Mouse (Mus musculus) heart, embryonic 16.5 days (tissue): ENCODE data around the gene Abcg1. TPM values are rescaled to one million over a fixed set of nuclear protein-coding genes. Genes with fewer than 3 reads are reported as not detected.

ENCODE experiments used
- ATAC-seq: fragments of 200-750 bp; cut with Nextera tagmentation; replicated peaks from 2 replicates; pipeline ENCODE4 v1.8.0; 2017; ENCODE audit warnings: moderate number of reproducible peaks; ENCODE audit not compliant: insufficient read depth, low FRiP score; ENCODE audit errors: extremely low read depth
- H3K27ac ChIP-seq: fragments of 300-500 bp; sonication (generic); 2 replicates; pipeline ENCODE4 v1.5.1; 2014; ENCODE audit warnings: mild to moderate bottlenecking, low read length, control low read depth, moderate library complexity
- H3K27me3 ChIP-seq: fragments of 300-500 bp; sonication (generic); 2 replicates; pipeline ENCODE4 v1.6.1; 2014; ENCODE audit warnings: low read length, mixed read lengths; ENCODE audit not compliant: control insufficient read depth, insufficient read depth
- H3K36me3 ChIP-seq: fragments of 300-500 bp; sonication (generic); 2 replicates; pipeline ENCODE4 v1.6.1; 2014; ENCODE audit not compliant: control insufficient read depth, insufficient read depth
- H3K4me1 ChIP-seq: fragments of 300-500 bp; sonication (generic); 2 replicates; pipeline ENCODE4 v1.6.1; 2014; ENCODE audit warnings: low read length, mixed read lengths; ENCODE audit not compliant: control insufficient read depth, insufficient read depth
- H3K4me2 ChIP-seq: fragments of 300-500 bp; sonication (generic); 2 replicates; pipeline ENCODE4 v1.6.1; 2014; ENCODE audit warnings: low read depth, mild to moderate bottlenecking, control low read depth, low read length
- H3K4me3 ChIP-seq: fragments of 300-500 bp; sonication (generic); 2 replicates; pipeline ENCODE4 v1.5.1; 2014; ENCODE audit warnings: mild to moderate bottlenecking, control low read depth, low read length
- H3K9ac ChIP-seq: fragments of 300-500 bp; sonication (generic); 2 replicates; pipeline ENCODE4 v1.6.1; 2014; ENCODE audit warnings: low read length, control low read depth
- H3K9me3 ChIP-seq: fragments of 300-500 bp; sonication (generic); replicated peaks from 2 replicates; pipeline ENCODE4 v1.6.1; 2016; ENCODE audit warnings: low read length; ENCODE audit not compliant: control insufficient read depth
- WGBS: fragments of 180-500 bp; shearing (Covaris S2); extraction: QIAGEN DNeasy Blood & Tissue Kit; methylation state at CpG from one replicate; pipeline ENCODE4 v1.1.7; 2014; 5-methylcytosine and 5-hydroxymethylcytosine counted together
- polyA plus RNA-seq: library from polyadenylated mRNA; unstranded; fragments of >200 nt; fragmentation: Nextera tagmentation; extraction: Ambion mirVana; gene quantifications from 2 replicates; pipeline ENCODE4 v1.2.1, GENCODE M21; 2015

Abcg1 gene
- polyA plus RNA-seq, 1 experiment from 2014 or later: 15.6 TPM

DNA sequence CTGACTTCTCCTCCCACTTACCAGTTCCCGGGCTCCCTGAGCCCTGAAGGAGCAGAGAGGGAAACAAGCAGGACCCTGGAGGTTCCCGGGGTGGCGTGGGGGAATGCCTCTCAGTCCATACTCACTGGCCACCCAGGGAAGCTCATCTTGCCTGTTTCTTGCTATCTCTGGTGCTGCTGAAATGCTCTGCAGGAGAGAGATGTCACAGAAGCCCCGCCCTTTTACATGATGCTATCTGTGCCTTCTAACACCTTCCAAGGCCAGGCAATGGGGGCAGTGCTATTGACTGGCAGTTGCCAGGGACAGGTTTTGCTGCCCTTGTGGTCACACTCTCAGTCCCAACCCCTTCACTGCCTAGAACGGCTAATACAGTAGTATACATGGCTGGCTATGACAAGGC is 41.3 kb downstream of the Abcg1 start:
- H3K4me2 ChIP-seq: no peak overlapping the region
- H3K27me3 ChIP-seq: no peaks in the 10 kb centered on the region
- ATAC-seq: no peak
- no peak overlapping the region for H3K4me3 ChIP-seq
- H3K27ac ChIP-seq: no peak overlapping the region
- peaks cover 6% of the 10 kb centered on the region; the same call in 1 of the 2 replicates for H3K36me3 ChIP-seq
- WGBS: 61% methylated on average over 5 of the region's 5 CpGs
- H3K9ac ChIP-seq: no peak overlapping the region
- H3K4me1 ChIP-seq: no peaks in the 10 kb centered on the region
- no peaks in the 10 kb centered on the region for H3K9me3 ChIP-seq

DNA sequence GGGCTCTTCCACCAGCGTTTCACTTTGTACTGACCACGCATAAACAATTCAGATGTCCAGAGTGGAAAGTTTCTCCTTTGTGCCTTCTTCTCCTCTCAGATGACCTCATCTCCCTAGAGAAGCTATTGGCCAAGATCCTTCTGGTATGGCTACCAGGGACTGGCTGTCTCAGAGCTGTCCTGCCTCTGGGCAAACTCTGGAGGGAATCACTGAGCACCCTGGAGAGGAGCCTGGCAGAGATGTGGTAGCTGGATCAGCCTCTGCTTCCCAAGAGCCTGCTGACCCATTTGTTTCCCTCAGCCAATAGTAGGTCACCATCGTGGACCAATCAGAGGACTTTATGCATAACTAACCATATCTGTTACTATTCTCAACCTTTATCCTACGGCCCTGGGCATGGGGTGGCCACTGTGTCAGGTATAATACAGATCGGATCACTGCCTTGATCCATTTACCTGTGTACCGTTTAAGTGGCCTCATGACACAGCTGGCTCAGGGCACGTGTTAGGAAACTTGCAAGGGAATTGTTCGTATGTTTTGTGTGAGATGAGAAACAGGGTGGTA is 45.6 kb downstream of the Abcg1 start:
- no peak for ATAC-seq
- Histone ChIP-seq H3K4me2 (no peak overlapping the region), H3K9me3 (no peaks in the 10 kb centered on the region), H3K27ac (no peak overlapping the region), H3K36me3 (no peaks in the 10 kb centered on the region), H3K4me1 (no peaks in the 10 kb centered on the region), H3K27me3 (no peaks in the 10 kb centered on the region), H3K9ac (no peak overlapping the region), H3K4me3 (no peak overlapping the region)
- WGBS: 81% methylated on average over 8 of the region's 8 CpGs

DNA sequence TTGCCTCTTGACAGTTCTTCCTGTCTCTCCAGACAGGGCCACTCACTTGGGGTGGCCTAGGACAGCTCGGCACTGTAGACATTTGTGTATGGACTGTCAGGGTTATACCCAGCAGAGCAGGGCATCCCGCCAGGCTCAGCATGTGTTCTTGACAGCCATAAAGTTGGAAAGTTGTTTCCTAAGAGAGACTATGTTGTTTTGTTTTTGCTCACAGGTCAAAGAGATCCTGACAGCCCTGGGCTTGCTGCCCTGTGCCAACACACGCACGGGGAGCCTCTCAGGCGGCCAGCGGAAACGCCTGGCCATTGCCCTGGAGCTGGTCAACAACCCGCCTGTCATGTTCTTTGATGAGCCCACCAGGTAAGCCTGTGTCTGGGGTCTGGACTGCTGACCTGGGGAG is 46.3 kb downstream of the Abcg1 start:
- no peak overlapping the region for H3K27ac ChIP-seq
- H3K27me3 ChIP-seq: no peaks in the 10 kb centered on the region
- no peaks in the 10 kb centered on the region; the same call in 1 of the 2 replicates for H3K36me3 ChIP-seq
- WGBS: 81% methylated on average over 8 of the region's 8 CpGs
- H3K9ac ChIP-seq: no peak overlapping the region
- no peak overlapping the region for H3K4me3 ChIP-seq
- H3K9me3 ChIP-seq: no peaks in the 10 kb centered on the region
- H3K4me1 ChIP-seq: no peaks in the 10 kb centered on the region
- ATAC-seq: no peak
- no peak overlapping the region for H3K4me2 ChIP-seq

DNA sequence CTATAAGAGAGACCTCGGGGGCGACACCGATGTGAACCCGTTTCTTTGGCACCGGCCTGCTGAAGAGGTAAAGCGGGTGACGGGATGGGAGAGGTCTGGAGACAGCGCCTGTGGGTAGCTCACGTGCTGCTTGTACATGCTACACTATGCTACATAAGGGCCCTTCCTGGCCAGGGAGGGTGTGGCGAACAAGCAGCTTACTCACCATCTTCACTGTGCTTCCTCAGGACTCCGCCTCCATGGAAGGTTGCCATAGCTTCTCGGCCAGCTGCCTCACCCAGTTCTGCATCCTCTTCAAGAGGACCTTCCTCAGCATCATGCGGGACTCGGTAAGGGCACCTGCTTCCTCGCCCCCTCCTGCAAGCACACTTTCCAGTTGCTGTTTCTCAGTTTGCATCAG is 50.9 kb downstream of the Abcg1 start:
- Histone ChIP-seq H3K4me2 (no peak overlapping the region), H3K36me3 (peaks cover 6% of the 10 kb centered on the region; the same call in 1 of the 2 replicates), H3K4me3 (no peak overlapping the region), H3K27ac (no peak overlapping the region), H3K9ac (no peak overlapping the region), H3K9me3 (no peaks in the 10 kb centered on the region), H3K27me3 (no peaks in the 10 kb centered on the region), H3K4me1 (no peaks in the 10 kb centered on the region)
- 91% methylated on average over 15 of the region's 15 CpGs for WGBS
- no peak for ATAC-seq

DNA sequence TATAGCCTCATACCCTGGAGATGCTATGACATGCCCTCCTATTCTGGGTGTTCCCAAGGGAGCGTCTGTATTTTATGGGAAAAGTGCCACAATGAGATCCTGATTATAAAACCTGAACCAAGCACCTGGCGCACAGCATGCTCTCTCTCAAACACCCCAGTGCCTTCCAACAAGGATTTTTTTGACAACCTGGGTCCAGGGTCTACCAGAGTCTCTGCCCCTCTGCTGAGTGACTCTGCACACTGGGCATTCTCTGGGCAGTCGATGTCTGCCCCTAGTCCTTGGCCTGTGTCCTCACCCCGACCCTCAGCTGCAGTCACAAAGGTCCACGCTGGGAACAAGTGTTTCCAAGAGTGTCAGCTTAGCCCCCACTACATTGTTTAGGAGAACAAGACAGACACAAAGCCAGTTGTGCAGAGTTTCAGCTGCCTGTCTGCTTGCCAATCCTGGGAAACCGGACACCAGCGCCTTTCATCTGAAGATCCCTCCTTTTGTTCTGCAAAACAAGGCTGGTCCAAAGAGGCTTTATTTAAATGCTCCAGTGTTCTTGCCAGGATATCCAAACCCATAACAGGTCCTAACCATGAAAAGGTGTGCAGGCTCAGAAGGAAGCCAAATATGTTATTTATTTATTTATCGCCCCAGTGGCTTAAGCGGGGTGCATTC is 55.8 kb downstream of the Abcg1 start:
- ATAC-seq: no peak
- Histone ChIP-seq H3K4me2 (no peak overlapping the region), H3K4me1 (no peaks in the 10 kb centered on the region), H3K4me3 (no peak overlapping the region), H3K9me3 (no peaks in the 10 kb centered on the region), H3K9ac (no peak overlapping the region), H3K27ac (no peak overlapping the region), H3K27me3 (no peaks in the 10 kb centered on the region), H3K36me3 (peaks cover 6% of the 10 kb centered on the region; the same call in 1 of the 2 replicates)
- 65% methylated on average over 9 of the region's 9 CpGs for WGBS

DNA sequence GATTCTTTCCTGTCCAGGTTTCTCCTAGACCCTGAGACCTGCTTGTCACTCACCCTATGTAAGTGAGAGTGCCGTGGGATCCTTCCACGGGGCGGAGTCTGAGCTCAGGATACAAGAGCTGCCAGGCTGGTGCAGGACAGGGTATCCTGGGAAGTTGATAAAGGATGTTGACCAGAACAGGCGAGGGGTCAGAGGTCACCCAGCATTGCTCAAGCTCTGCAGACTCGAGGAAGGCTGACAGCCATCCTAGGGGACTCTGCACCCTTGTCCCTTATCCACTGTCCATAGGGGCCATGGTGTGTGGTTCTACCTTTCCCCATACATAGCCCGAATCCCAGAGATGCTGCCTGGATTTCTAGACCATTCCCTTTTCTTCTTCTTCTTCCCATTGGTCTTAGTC is 58.6 kb downstream of the Abcg1 start:
- Histone ChIP-seq H3K4me2 (no peak overlapping the region), H3K27ac (no peak overlapping the region), H3K36me3 (peaks cover 6% of the 10 kb centered on the region; the same call in 1 of the 2 replicates), H3K9me3 (no peaks in the 10 kb centered on the region), H3K4me3 (no peak overlapping the region), H3K9ac (no peak overlapping the region), H3K27me3 (no peaks in the 10 kb centered on the region), H3K4me1 (no peaks in the 10 kb centered on the region)
- ATAC-seq: no peak
- 49% methylated on average over 6 of the region's 6 CpGs for WGBS

DNA sequence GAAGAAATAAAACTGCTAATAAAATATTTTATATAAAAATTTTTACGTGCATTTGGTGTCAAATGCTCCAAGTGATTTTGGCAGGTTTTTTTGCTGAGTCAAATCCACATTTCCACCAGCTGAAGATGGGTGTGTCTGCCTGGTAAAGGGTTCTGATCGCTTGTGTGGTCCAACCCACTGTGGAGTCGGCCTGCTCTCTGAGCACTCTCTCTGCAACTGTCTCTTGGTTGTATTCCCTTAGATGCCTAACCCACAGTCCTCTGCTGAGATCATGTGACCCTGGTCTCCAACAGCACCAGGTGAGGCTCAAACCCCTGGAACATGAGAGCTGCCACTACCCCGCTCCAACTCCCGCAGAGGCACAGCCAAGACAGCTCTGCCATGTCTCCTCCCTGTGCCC is 60.5 kb downstream of the Abcg1 start:
- Histone ChIP-seq H3K9ac (no peak overlapping the region), H3K9me3 (no peaks in the 10 kb centered on the region), H3K4me2 (no peak overlapping the region), H3K4me1 (no peaks in the 10 kb centered on the region), H3K27me3 (no peaks in the 10 kb centered on the region), H3K27ac (no peak overlapping the region), H3K36me3 (no peaks in the 10 kb centered on the region), H3K4me3 (no peak overlapping the region)
- ATAC-seq: no peak
- 85% methylated on average over 5 of the region's 5 CpGs for WGBS

DNA sequence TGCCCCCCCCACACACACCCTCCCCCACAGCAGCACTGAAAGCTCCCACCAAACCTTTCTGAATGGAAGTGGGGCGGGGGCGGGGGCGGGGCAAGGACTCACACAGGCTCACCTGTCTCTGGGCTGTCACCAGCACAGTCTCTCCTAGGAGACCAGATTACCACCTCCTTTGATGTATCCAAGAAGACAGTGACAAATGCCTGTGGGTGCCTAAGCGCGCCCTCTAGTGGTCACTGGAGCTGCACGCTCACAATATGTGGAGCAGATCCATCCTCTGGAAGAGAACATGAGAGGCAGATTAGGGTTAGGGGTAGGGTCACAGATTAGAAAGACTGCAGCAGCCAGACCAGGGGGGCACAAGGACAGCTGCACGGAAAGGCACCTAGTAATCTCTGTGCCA is 62.0 kb downstream of the Abcg1 start:
- H3K27me3 ChIP-seq: no peaks in the 10 kb centered on the region
- H3K27ac ChIP-seq: no peak overlapping the region
- no peak overlapping the region for H3K9ac ChIP-seq
- WGBS: 5% methylated on average over 7 of the region's 7 CpGs
- H3K9me3 ChIP-seq: peaks cover 7% of the 10 kb centered on the region
- H3K4me3 ChIP-seq: no peak overlapping the region
- no peaks in the 10 kb centered on the region for H3K36me3 ChIP-seq
- ATAC-seq: no peak
- no peak overlapping the region for H3K4me2 ChIP-seq
- H3K4me1 ChIP-seq: no peaks in the 10 kb centered on the region

DNA sequence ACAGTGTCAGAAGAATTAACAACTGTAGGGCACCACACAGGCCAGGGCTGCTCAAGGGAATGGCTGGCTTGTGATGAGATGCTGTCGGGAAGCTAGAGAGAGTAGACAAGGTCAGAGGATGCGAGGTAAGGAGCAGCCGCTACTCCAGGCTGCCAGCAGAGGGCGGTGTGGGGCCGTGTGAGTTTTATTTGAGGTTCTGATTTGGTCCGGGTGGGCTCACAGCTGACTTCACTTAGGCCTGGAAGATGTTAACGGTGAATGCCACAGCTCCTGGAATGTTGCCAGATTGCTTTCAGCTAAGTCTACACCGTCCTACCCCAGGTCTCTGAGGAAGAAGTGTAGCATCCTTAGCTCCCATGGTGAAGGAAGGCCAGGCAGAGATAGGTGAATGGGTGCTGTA is 64.5 kb downstream of the Abcg1 start:
- no peaks in the 10 kb centered on the region for H3K4me1 ChIP-seq
- no peaks in the 10 kb centered on the region for H3K36me3 ChIP-seq
- peaks cover 3% of the 10 kb centered on the region; the same call in 1 of the 2 replicates for H3K27me3 ChIP-seq
- H3K4me3 ChIP-seq: no peak overlapping the region
- peaks cover 7% of the 10 kb centered on the region for H3K9me3 ChIP-seq
- whole genome bisulfite sequencing: 9% methylated on average over 8 of the region's 8 CpGs
- no peak overlapping the region for H3K27ac ChIP-seq
- H3K4me2 ChIP-seq: no peak overlapping the region
- no peak for ATAC-seq
- H3K9ac ChIP-seq: no peak overlapping the region
